Mouse (Mus musculus) embryonic facial prominence, embryonic 11.5 days (tissue): ENCODE results near the gene Arf6. TPM values are rescaled to one million over a fixed set of nuclear protein-coding genes. Genes with fewer than 3 reads are reported as not detected.

ENCODE experiments used
- ATAC-seq: fragments of 200-750 bp; cut with Nextera tagmentation; replicated peaks from 2 replicates; pipeline ENCODE4 v1.8.0; 2017; ENCODE audit warnings: low read depth; ENCODE audit not compliant: insufficient number of reproducible peaks, low FRiP score, low TSS enrichment
- DNase-seq: peaks from one replicate; pipeline ENCODE4 v3.0.0-alpha.2; 2015; ENCODE audit warnings: low spot score
- H3K27ac ChIP-seq: fragments of 300-500 bp; sonication (generic); replicated peaks from 2 replicates; pipeline ENCODE4 v1.5.1; 2014; ENCODE audit warnings: mild to moderate bottlenecking, low read depth, low read length, control low read depth
- H3K27me3 ChIP-seq: fragments of 300-500 bp; sonication (generic); 2 replicates; pipeline ENCODE4 v1.6.1; 2014; ENCODE audit warnings: mild to moderate bottlenecking, low read length, moderate library complexity, mixed read lengths; ENCODE audit not compliant: control insufficient read depth, insufficient read depth
- H3K36me3 ChIP-seq: fragments of 300-500 bp; sonication (generic); replicated peaks from 2 replicates; pipeline ENCODE4 v1.6.1; 2014; ENCODE audit warnings: low read depth, mild to moderate bottlenecking, low read length, moderate library complexity, mixed read lengths; ENCODE audit not compliant: control insufficient read depth, insufficient read depth
- H3K4me1 ChIP-seq: fragments of 300-500 bp; sonication (generic); 2 replicates; pipeline ENCODE4 v1.6.1; 2014; ENCODE audit warnings: low read length, mixed read lengths; ENCODE audit not compliant: control insufficient read depth, insufficient read depth
- H3K4me2 ChIP-seq: fragments of 300-500 bp; sonication (generic); 2 replicates; pipeline ENCODE4 v1.6.1; 2014; ENCODE audit warnings: low read depth, mild to moderate bottlenecking, control low read depth, low read length, moderate library complexity
- H3K4me3 ChIP-seq: fragments of 300-500 bp; sonication (generic); 2 replicates; pipeline ENCODE4 v1.5.1; 2014; ENCODE audit warnings: low read depth, low read length, control low read depth
- H3K9ac ChIP-seq: fragments of 300-500 bp; sonication (generic); replicated peaks from 2 replicates; pipeline ENCODE4 v1.6.1; 2014; ENCODE audit warnings: mild to moderate bottlenecking, control low read depth, low read length
- H3K9me3 ChIP-seq: fragments of 300-500 bp; sonication (generic); replicated peaks from 2 replicates; pipeline ENCODE4 v1.6.1; 2016; ENCODE audit warnings: mild to moderate bottlenecking, low read length, inconsistent platforms, mixed read lengths; ENCODE audit not compliant: control insufficient read depth
- WGBS: fragments of 180-500 bp; shearing (Covaris S2); extraction: QIAGEN DNeasy Blood & Tissue Kit; methylation state at CpG from one replicate; pipeline ENCODE4 v1.1.7; 2014; 5-methylcytosine and 5-hydroxymethylcytosine counted together
- microRNA-seq: library from miRNA; unstranded; fragments of <30 nt; microRNA quantifications from one replicate; pipeline ENCODE4, GENCODE M21; 2016; ENCODE audit warnings: borderline number of aligned reads
- polyA plus RNA-seq: library from polyadenylated mRNA; unstranded; fragments of >200 nt; fragmentation: Nextera tagmentation; extraction: Ambion mirVana; gene quantifications from 2 replicates; pipeline ENCODE4 v1.2.1, GENCODE M21; 2014

Arf6 gene
- polyA plus RNA-seq, 1 experiment from 2014 or later = 56.4 TPM

GRCm38 (mm10) chr12:69419606-69420005, 47.7 kb downstream of the Arf6 start:
- no peak overlapping the region for H3K9ac ChIP-seq
- no peaks in the 10 kb centered on the region for H3K9me3 ChIP-seq
- ATAC-seq (no peak), DNase-seq (no peak)
- no peaks in the 10 kb centered on the region for H3K36me3 ChIP-seq
- H3K4me3 ChIP-seq = no peak overlapping the region
- H3K4me1 ChIP-seq = no peaks in the 10 kb centered on the region
- 72% methylated on average over 4 of the region's 4 CpGs for WGBS
- no peak overlapping the region for H3K4me2 ChIP-seq
- H3K27me3 ChIP-seq = no peaks in the 10 kb centered on the region
- H3K27ac ChIP-seq = no peak overlapping the region

GRCm38 (mm10) chr12:69420716-69421115, 48.8 kb downstream of the Arf6 start:
- DNase-seq (no peak), ATAC-seq (no peak)
- Histone ChIP-seq H3K4me2 (no peak overlapping the region), H3K9ac (no peak overlapping the region), H3K4me3 (no peak overlapping the region), H3K27ac (no peak overlapping the region), H3K36me3 (no peaks in the 10 kb centered on the region), H3K4me1 (no peaks in the 10 kb centered on the region), H3K27me3 (no peaks in the 10 kb centered on the region), H3K9me3 (no peaks in the 10 kb centered on the region)
- 49% methylated on average over 3 of the region's 3 CpGs for WGBS

GRCm38 (mm10) chr12:69422827-69423537, 51.0 kb downstream of the Arf6 start:
- no peak overlapping the region for H3K4me3 ChIP-seq
- 86% methylated on average over 20 of the region's 20 CpGs for WGBS
- no peaks in the 10 kb centered on the region for H3K4me1 ChIP-seq
- H3K4me2 ChIP-seq = no peak overlapping the region
- H3K27ac ChIP-seq = no peak overlapping the region
- DNase-seq (no peak), ATAC-seq (no peak)
- no peaks in the 10 kb centered on the region for H3K27me3 ChIP-seq
- no peak overlapping the region for H3K9ac ChIP-seq
- H3K9me3 ChIP-seq = no peaks in the 10 kb centered on the region
- H3K36me3 ChIP-seq = no peaks in the 10 kb centered on the region

Small RNA genes lying within 50 kb of the gene (microRNA-seq; reads per million reads assigned to microRNA genes)
- not detected for gene Gm47299
- gene Gm47305 = not detected

Other genes with a start within 250 kb of the Arf6 start
- gene Rps29, start 213.0 kb upstream of the Arf6 start, polyA plus RNA-seq = 1,323 and 1,416 TPM in 2 replicates
- 26.4 and 33.6 TPM in 2 replicates for gene Lrr1, start 203.3 kb upstream of the Arf6 start, polyA plus RNA-seq
- gene Rpl36al, start 188.1 kb upstream of the Arf6 start, polyA plus RNA-seq = 503 and 536 TPM in 2 replicates
- gene Mgat2, start 188.0 kb upstream of the Arf6 start, polyA plus RNA-seq = 37.7 and 39.5 TPM in 2 replicates
- gene Gm49383, start 175.0 kb upstream of the Arf6 start, polyA plus RNA-seq = 42.9 and 43.7 TPM in 2 replicates
- gene Dnaaf2, start 173.7 kb upstream of the Arf6 start, polyA plus RNA-seq = 11.5 and 13.1 TPM in 2 replicates
- 42.7 and 46.3 TPM in 2 replicates for gene Gm49384, start 167.9 kb upstream of the Arf6 start, polyA plus RNA-seq
- gene Pole2, start 144.0 kb upstream of the Arf6 start, polyA plus RNA-seq = 30.6 and 36.5 TPM in 2 replicates
- gene Klhdc1, start 131.0 kb upstream of the Arf6 start, polyA plus RNA-seq = 3.4 and 4.6 TPM in 2 replicates
- gene Klhdc2, start 75.5 kb upstream of the Arf6 start, polyA plus RNA-seq = 235 and 241 TPM in 2 replicates
- 77.4 and 89.8 TPM in 2 replicates for gene Nemf, start 15.0 kb upstream of the Arf6 start, polyA plus RNA-seq
- 1.0 and 1.9 TPM in 2 replicates for gene Gm9887, start 308 bp downstream of the Arf6 start, polyA plus RNA-seq
- gene Vcpkmt, start 210.9 kb downstream of the Arf6 start, polyA plus RNA-seq = 29.9 and 34.7 TPM in 2 replicates